Mouse (Mus musculus): ENCODE results near the gene Ctnnd2. TPM values are rescaled to one million over a fixed set of nuclear protein-coding genes. Genes with fewer than 3 reads are reported as not detected.

Ctnnd2 gene
- polyA plus RNA-seq, 1 experiment from 2014 or later: 4.3 TPM

DNA sequence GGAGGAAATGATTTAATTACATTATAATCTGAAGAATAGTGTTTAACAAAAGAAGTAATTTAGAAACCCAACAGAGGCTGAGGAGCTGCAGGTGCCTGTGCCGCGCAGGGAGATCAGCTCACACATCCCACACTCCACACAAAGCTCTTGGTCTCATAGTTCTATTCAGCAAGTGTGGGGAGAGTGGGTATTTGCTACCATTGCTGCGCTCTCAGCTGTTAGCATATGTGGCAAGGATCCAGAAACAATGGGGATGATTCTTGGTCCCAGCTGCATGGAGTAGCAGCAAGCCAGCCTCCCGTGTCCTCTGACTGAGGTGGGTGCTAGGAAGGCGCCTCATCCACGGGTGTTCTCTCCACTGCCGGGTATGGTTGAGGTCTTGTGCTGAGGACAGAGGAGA, 134.0 kb downstream of the Ctnnd2 start:
- no peak for TF ChIP-seq EP300 (IDR thresholded peaks at IDR 0.05)
- TF ChIP-seq CTCF (IDR thresholded peaks at IDR 0.05): no peak
- no peaks in the 10 kb centered on the region for H3K27me3 ChIP-seq (replicated peaks; ENCODE audit: insufficient read depth, low read length)
- no peaks in the 10 kb centered on the region for H3K4me1 ChIP-seq (ENCODE audit: insufficient read depth, low read depth, low read length)
- H3K9ac ChIP-seq (replicated peaks; ENCODE audit: low read depth): no peak overlapping the region
- no peak overlapping the region for H3K4me2 ChIP-seq (replicated peaks; ENCODE audit: low read depth, low read length)
- H3K4me3 ChIP-seq (ENCODE audit: low read depth, low read length): no peak overlapping the region
- DNase-seq (ENCODE audit: low spot score): no peak
- WGBS: 87% methylated on average over 7 of the region's 7 CpGs
- no peaks in the 10 kb centered on the region for H3K36me3 ChIP-seq (ENCODE audit: insufficient read depth, low read length)
- ATAC-seq: no peak
- no peaks in the 10 kb centered on the region for H3K9me3 ChIP-seq (ENCODE audit: low read length)
- no peak overlapping the region for H3K27ac ChIP-seq (ENCODE audit: low read length)

DNA sequence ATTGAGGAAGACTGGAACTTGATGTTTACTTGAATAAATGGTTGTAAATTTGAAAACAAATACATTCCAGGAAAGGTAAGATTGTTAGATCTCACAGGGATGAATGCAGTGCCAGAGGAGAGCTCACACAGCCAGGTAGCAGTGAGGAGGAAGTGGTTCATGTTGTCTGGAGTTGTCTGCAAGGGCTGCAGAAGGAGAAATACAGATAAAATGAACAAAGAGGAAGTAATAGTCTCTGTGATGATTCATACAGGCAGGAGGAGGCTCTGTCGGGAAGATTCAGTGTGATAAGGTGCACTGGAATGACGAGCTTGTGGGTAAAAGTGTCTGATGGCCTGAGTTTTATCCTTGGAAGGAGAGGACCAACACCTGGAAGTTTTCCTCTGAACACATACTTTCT, 150.2 kb downstream of the Ctnnd2 start:
- no peak overlapping the region for H3K4me3 ChIP-seq (ENCODE audit: low read depth, low read length)
- no peak overlapping the region for H3K9ac ChIP-seq (replicated peaks; ENCODE audit: low read depth)
- H3K27me3 ChIP-seq (replicated peaks; ENCODE audit: insufficient read depth, low read length): no peaks in the 10 kb centered on the region
- DNase-seq (ENCODE audit: low spot score): no peak
- H3K4me2 ChIP-seq (replicated peaks; ENCODE audit: low read depth, low read length): no peak overlapping the region
- WGBS: 29% methylated on average over 2 of the region's 2 CpGs
- no peak overlapping the region for H3K27ac ChIP-seq (ENCODE audit: low read length)
- no peaks in the 10 kb centered on the region for H3K4me1 ChIP-seq (ENCODE audit: insufficient read depth, low read depth, low read length)
- H3K9me3 ChIP-seq (ENCODE audit: low read length): no peaks in the 10 kb centered on the region
- TF ChIP-seq EP300 (IDR thresholded peaks at IDR 0.05) (no peak), CTCF (IDR thresholded peaks at IDR 0.05) (no peak)
- H3K36me3 ChIP-seq (ENCODE audit: insufficient read depth, low read length): no peaks in the 10 kb centered on the region
- no peak for ATAC-seq

DNA sequence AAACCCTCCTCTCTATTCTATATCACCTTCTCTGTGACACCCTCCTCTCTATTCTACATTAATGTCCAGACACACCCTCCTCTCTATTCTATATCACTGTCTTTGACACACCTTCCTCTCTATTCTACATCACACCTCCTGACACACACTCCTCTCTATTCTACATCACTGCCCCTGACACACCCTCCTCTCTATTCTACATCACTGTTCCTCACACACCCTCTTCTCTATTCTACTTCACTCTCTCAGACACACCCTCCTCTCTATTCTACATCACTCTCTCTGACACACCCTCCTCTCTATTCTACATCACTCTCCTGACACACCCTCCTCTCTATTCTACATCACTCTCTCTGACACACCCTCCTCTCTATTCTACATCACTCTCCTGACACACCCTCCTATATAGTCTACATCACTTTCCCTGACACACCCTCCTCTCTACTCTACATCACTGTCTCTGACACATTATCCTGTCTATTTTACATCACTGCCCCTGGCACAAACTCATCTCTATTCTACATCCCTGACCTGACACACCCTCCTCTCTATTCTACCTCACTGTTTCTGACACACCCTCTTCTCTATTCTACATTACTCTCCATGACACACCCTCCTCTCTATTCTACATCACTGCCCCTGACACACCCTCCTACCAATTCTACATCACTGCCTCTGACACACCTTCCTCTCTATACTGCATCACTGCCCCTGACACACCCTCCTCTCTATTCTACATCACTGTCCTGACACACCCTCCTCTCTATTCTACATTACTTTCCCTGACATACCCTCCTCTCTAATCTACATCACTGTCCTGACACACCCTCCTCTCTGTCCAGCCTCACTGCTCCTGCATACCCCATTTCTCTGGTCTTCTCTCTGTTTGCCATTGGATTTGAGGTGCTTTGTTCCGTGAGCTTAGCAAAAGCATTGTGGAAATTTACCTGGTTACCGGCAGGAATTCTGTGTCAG, 161.2 kb downstream of the Ctnnd2 start:
- DNase-seq (ENCODE audit: low spot score) (no peak), ATAC-seq (no peak)
- H3K9me3 ChIP-seq (ENCODE audit: low read length): no peaks in the 10 kb centered on the region
- H3K4me1 ChIP-seq (ENCODE audit: insufficient read depth, low read depth, low read length): no peaks in the 10 kb centered on the region
- no peak overlapping the region for H3K4me2 ChIP-seq (replicated peaks; ENCODE audit: low read depth, low read length)
- WGBS: 74% methylated on average over 2 of the region's 2 CpGs
- H3K9ac ChIP-seq (replicated peaks; ENCODE audit: low read depth): no peak overlapping the region
- H3K27ac ChIP-seq (ENCODE audit: low read length): no peak overlapping the region
- H3K36me3 ChIP-seq (ENCODE audit: insufficient read depth, low read length): no peaks in the 10 kb centered on the region
- H3K27me3 ChIP-seq (replicated peaks; ENCODE audit: insufficient read depth, low read length): no peaks in the 10 kb centered on the region
- H3K4me3 ChIP-seq (ENCODE audit: low read depth, low read length): no peak overlapping the region
- no peak for TF ChIP-seq EP300 (IDR thresholded peaks at IDR 0.05)
- no peak for TF ChIP-seq CTCF (IDR thresholded peaks at IDR 0.05)

DNA sequence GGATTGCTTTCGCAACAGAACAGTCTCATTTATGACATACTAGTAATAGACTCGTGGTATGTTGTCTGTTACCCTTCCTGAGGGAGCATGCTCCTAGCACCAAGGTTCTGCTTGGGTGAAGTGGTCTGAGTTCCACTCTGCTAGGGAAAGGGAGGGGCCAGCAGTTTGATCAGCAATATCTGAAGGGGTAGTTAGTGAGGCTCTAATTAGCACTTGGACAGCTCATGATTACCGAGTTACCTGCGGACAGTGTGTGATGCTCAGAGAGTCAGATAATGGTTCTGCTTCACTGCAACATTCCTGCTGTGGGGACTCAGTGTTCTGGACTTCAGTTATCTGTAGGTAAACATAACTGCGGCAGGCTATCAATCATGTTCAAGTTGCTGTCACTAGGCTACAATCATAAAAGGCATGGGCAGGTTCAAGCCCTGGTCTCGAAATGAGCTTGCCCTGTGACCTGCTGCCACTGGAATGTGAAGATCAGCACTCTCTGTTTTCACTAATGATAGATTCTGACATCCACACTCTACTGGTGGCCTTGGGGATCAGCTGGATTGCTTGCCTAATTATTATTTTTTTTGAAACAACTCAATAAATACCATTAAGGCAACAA, 166.3 kb downstream of the Ctnnd2 start:
- Histone ChIP-seq H3K36me3 (ENCODE audit: insufficient read depth, low read length) (no peaks in the 10 kb centered on the region), H3K4me1 (ENCODE audit: insufficient read depth, low read depth, low read length) (no peaks in the 10 kb centered on the region), H3K9ac (replicated peaks; ENCODE audit: low read depth) (no peak overlapping the region), H3K27ac (ENCODE audit: low read length) (no peak overlapping the region), H3K27me3 (replicated peaks; ENCODE audit: insufficient read depth, low read length) (no peaks in the 10 kb centered on the region), H3K9me3 (ENCODE audit: low read length) (no peaks in the 10 kb centered on the region), H3K4me2 (replicated peaks; ENCODE audit: low read depth, low read length) (no peak overlapping the region), H3K4me3 (ENCODE audit: low read depth, low read length) (no peak overlapping the region)
- DNase-seq (ENCODE audit: low spot score) (no peak), ATAC-seq (no peak)
- TF ChIP-seq CTCF (IDR thresholded peaks at IDR 0.05) (no peak), EP300 (IDR thresholded peaks at IDR 0.05) (no peak)
- 29% methylated on average over 6 of the region's 6 CpGs for WGBS

DNA sequence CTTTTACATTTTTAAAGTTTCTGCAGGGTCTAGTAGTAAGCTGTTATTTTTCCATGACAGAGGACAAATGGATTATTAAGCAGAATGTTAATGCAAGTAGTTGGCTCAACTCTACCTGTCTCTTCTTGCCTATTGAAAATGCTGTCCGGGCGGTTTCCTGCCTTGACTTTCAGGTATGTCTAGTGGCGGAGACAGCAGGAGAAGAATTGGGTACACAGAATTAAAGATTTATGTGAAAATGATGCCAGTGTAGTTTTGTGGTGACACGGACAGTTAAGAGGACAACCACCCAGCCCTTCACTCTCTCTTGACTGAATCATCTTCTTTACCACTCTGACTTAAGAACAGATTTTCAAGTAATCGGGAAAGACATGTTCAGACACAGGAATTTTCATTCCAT, 173.4 kb downstream of the Ctnnd2 start:
- WGBS: 81% methylated on average over 5 of the region's 5 CpGs
- Histone ChIP-seq H3K9me3 (ENCODE audit: low read length) (no peaks in the 10 kb centered on the region), H3K4me3 (ENCODE audit: low read depth, low read length) (no peak overlapping the region), H3K4me1 (ENCODE audit: insufficient read depth, low read depth, low read length) (no peaks in the 10 kb centered on the region), H3K27ac (ENCODE audit: low read length) (no peak overlapping the region), H3K4me2 (replicated peaks; ENCODE audit: low read depth, low read length) (no peak overlapping the region), H3K9ac (replicated peaks; ENCODE audit: low read depth) (no peak overlapping the region), H3K27me3 (replicated peaks; ENCODE audit: insufficient read depth, low read length) (no peaks in the 10 kb centered on the region), H3K36me3 (ENCODE audit: insufficient read depth, low read length) (no peaks in the 10 kb centered on the region)
- TF ChIP-seq CTCF (IDR thresholded peaks at IDR 0.05): no peak
- TF ChIP-seq EP300 (IDR thresholded peaks at IDR 0.05): no peak
- DNase-seq (ENCODE audit: low spot score): no peak
- no peak for ATAC-seq

DNA sequence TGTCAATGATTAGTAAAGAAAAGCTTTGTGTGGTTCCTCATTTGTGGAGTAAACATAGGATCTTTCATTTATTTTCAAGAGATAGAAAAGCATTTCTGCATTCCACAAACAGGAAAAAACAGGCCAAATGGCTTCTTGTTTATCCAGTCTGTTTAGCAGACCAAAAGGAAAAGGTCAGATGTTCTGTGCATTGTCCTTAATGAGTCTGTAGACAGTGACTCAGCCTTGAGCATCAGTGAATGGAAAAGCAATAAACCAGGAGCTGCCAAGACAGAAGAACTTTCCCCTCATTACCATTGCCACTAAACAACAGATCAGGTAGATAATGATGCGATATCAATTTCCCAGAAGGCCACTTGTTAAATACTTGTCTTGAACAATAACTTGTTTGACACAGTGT, 192.1 kb downstream of the Ctnnd2 start:
- Histone ChIP-seq H3K27ac (ENCODE audit: low read length) (no peak overlapping the region), H3K36me3 (ENCODE audit: insufficient read depth, low read length) (no peaks in the 10 kb centered on the region), H3K4me3 (ENCODE audit: low read depth, low read length) (no peak overlapping the region), H3K27me3 (replicated peaks; ENCODE audit: insufficient read depth, low read length) (no peaks in the 10 kb centered on the region), H3K4me2 (replicated peaks; ENCODE audit: low read depth, low read length) (no peak overlapping the region), H3K9me3 (ENCODE audit: low read length) (no peaks in the 10 kb centered on the region), H3K4me1 (ENCODE audit: insufficient read depth, low read depth, low read length) (no peaks in the 10 kb centered on the region), H3K9ac (replicated peaks; ENCODE audit: low read depth) (no peak overlapping the region)
- WGBS: 90% methylated on average over 1 of the region's 1 CpGs
- DNase-seq (ENCODE audit: low spot score) (no peak), ATAC-seq (no peak)
- no peak for TF ChIP-seq EP300 (IDR thresholded peaks at IDR 0.05)
- TF ChIP-seq CTCF (IDR thresholded peaks at IDR 0.05): no peak

Measured in lung, postnatal 0 days (tissue).